Mouse (Mus musculus) stomach, embryonic 14.5 days (tissue): ENCODE data around the gene Sppl3. TPM values are rescaled to one million over a fixed set of nuclear protein-coding genes. Genes with fewer than 3 reads are reported as not detected.

ENCODE experiments used
- ATAC-seq: fragments of 200-750 bp; cut with Nextera tagmentation; 2 replicates; pipeline ENCODE4 v1.8.0; 2017; ENCODE audit warnings: low read depth, moderate TSS enrichment; ENCODE audit not compliant: insufficient number of reproducible peaks, insufficient read depth, low FRiP score
- H3K27ac ChIP-seq: fragments of 300-500 bp; sonication (generic); 2 replicates; pipeline ENCODE4 v1.5.1; 2014; ENCODE audit warnings: mild to moderate bottlenecking, low read length, moderate library complexity, mixed read lengths
- H3K27me3 ChIP-seq: fragments of 300-500 bp; sonication (generic); 2 replicates; pipeline ENCODE4 v1.6.1; 2014; ENCODE audit warnings: low read length, control low read depth, mixed read lengths; ENCODE audit not compliant: control insufficient read depth, insufficient read depth
- H3K36me3 ChIP-seq: fragments of 300-500 bp; sonication (generic); 2 replicates; pipeline ENCODE4 v1.6.1; 2014; ENCODE audit warnings: mild to moderate bottlenecking, control low read depth, low read length, moderate library complexity, mixed read lengths; ENCODE audit not compliant: control insufficient read depth, insufficient read depth
- H3K4me1 ChIP-seq: fragments of 300-500 bp; sonication (generic); 2 replicates; pipeline ENCODE4 v1.6.1; 2014; ENCODE audit warnings: low read length, control low read depth, mixed read lengths; ENCODE audit not compliant: control insufficient read depth, insufficient read depth
- H3K4me2 ChIP-seq: fragments of 300-500 bp; sonication (generic); replicated peaks from 2 replicates; pipeline ENCODE4 v1.6.1; 2014; ENCODE audit warnings: low read depth, low read length, control low read depth
- H3K4me3 ChIP-seq: fragments of 300-500 bp; sonication (generic); 2 replicates; pipeline ENCODE4 v1.5.1; 2014; ENCODE audit warnings: low read depth, low read length, control low read depth
- H3K9ac ChIP-seq: fragments of 300-500 bp; sonication (generic); replicated peaks from 2 replicates; pipeline ENCODE4 v1.6.1; 2014; ENCODE audit warnings: low read depth, mild to moderate bottlenecking, control low read depth, low read length, moderate library complexity, mixed read lengths
- H3K9me3 ChIP-seq: fragments of 300-500 bp; sonication (generic); 2 replicates; pipeline ENCODE4 v1.6.1; 2016; ENCODE audit warnings: low read depth, low read length, control low read depth; ENCODE audit not compliant: control insufficient read depth
- WGBS: fragments of 180-500 bp; shearing (Covaris S2); extraction: QIAGEN DNeasy Blood & Tissue Kit; methylation state at CpG from one replicate; pipeline ENCODE4 v1.1.7; 2014; 5-methylcytosine and 5-hydroxymethylcytosine counted together
- polyA plus RNA-seq: library from polyadenylated mRNA; unstranded; fragments of >200 nt; fragmentation: Nextera tagmentation; extraction: Ambion mirVana; gene quantifications from 2 replicates; pipeline ENCODE4 v1.2.1, GENCODE M21; 2014

Sppl3 gene
- polyA plus RNA-seq, 1 experiment from 2014 or later: 27.7 TPM

- H3K4me1 ChIP-seq: peaks cover 14% of the 10 kb centered on the region
- H3K4me2 ChIP-seq: no peak overlapping the region
- ATAC-seq: no peak
- H3K27ac ChIP-seq: no peak overlapping the region
- no peaks in the 10 kb centered on the region for H3K27me3 ChIP-seq
- 86% methylated on average over 6 of the region's 6 CpGs for WGBS
- no peaks in the 10 kb centered on the region for H3K36me3 ChIP-seq
- no peak overlapping the region for H3K9ac ChIP-seq
- H3K4me3 ChIP-seq: no peak overlapping the region
- no peaks in the 10 kb centered on the region for H3K9me3 ChIP-seq
These were observed 44.5 kb downstream of the Sppl3 start for GRCm38 (mm10) chr5:115055418-115055817.

- no peak overlapping the region for H3K27ac ChIP-seq
- H3K36me3 ChIP-seq: no peaks in the 10 kb centered on the region
- H3K4me2 ChIP-seq: no peak overlapping the region
- H3K4me1 ChIP-seq: peaks cover 9% of the 10 kb centered on the region
- no peaks in the 10 kb centered on the region for H3K27me3 ChIP-seq
- no peak overlapping the region for H3K4me3 ChIP-seq
- no peaks in the 10 kb centered on the region for H3K9me3 ChIP-seq
- 92% methylated on average over 4 of the region's 4 CpGs for WGBS
- ATAC-seq: no peak
- no peak overlapping the region for H3K9ac ChIP-seq
These were observed 46.2 kb downstream of the Sppl3 start for GRCm38 (mm10) chr5:115057153-115057552.

GRCm38 (mm10) chr5:115058584-115059297 is 47.8 kb downstream of the Sppl3 start:
- 66% methylated on average over 7 of the region's 7 CpGs for WGBS
- no peak for ATAC-seq

GRCm38 (mm10) chr5:115060067-115060695 is 49.2 kb downstream of the Sppl3 start:
- Histone ChIP-seq H3K27ac (no peak overlapping the region), H3K9ac (no peak overlapping the region), H3K4me3 (no peak overlapping the region), H3K9me3 (no peaks in the 10 kb centered on the region), H3K4me1 (no peaks in the 10 kb centered on the region), H3K27me3 (no peaks in the 10 kb centered on the region), H3K36me3 (peaks cover 11% of the 10 kb centered on the region; the same call in 1 of the 2 replicates), H3K4me2 (no peak overlapping the region)
- 84% methylated on average over 8 of the region's 8 CpGs for WGBS
- ATAC-seq: no peak

More at GRCm38 (mm10) chr5:115058584-115059297, 47.8 kb downstream of the Sppl3 start:
- no peaks in the 10 kb centered on the region for H3K9me3 ChIP-seq
- no peaks in the 10 kb centered on the region for H3K27me3 ChIP-seq
- H3K36me3 ChIP-seq: peaks cover 5% of the 10 kb centered on the region; the same call in 1 of the 2 replicates
- H3K4me2 ChIP-seq: no peak overlapping the region
- no peak overlapping the region for H3K4me3 ChIP-seq
- H3K4me1 ChIP-seq: no peaks in the 10 kb centered on the region
- H3K27ac ChIP-seq: no peak overlapping the region
- H3K9ac ChIP-seq: no peak overlapping the region

GRCm38 (mm10) chr5:115060977-115061376 is 50.0 kb downstream of the Sppl3 start:
- peaks cover 11% of the 10 kb centered on the region; the same call in 1 of the 2 replicates for H3K36me3 ChIP-seq
- no peak overlapping the region for H3K9ac ChIP-seq
- no peaks in the 10 kb centered on the region for H3K27me3 ChIP-seq
- no peak overlapping the region for H3K4me2 ChIP-seq
- H3K4me3 ChIP-seq: no peak overlapping the region
- no peak overlapping the region for H3K27ac ChIP-seq
- ATAC-seq: no peak
- H3K9me3 ChIP-seq: no peaks in the 10 kb centered on the region
- WGBS: 80% methylated on average over 3 of the region's 3 CpGs
- H3K4me1 ChIP-seq: no peaks in the 10 kb centered on the region

- H3K4me3 ChIP-seq: no peak overlapping the region
- no peak overlapping the region for H3K27ac ChIP-seq
- H3K4me2 ChIP-seq: no peak overlapping the region
- H3K9me3 ChIP-seq: no peaks in the 10 kb centered on the region
- ATAC-seq: no peak
- no peaks in the 10 kb centered on the region for H3K4me1 ChIP-seq
- peaks cover 11% of the 10 kb centered on the region; the same call in 1 of the 2 replicates for H3K36me3 ChIP-seq
- 88% methylated on average over 1 of the region's 1 CpGs for WGBS
- H3K27me3 ChIP-seq: no peaks in the 10 kb centered on the region
- H3K9ac ChIP-seq: no peak overlapping the region
These were observed 51.6 kb downstream of the Sppl3 start for GRCm38 (mm10) chr5:115062566-115062965.

- 95% methylated on average over 7 of the region's 7 CpGs for WGBS
- H3K27ac ChIP-seq: no peak overlapping the region
- H3K4me2 ChIP-seq: no peak overlapping the region
- H3K27me3 ChIP-seq: no peaks in the 10 kb centered on the region
- H3K4me3 ChIP-seq: no peak overlapping the region
- 0 out of 2 replicates have a peak, but pooled peaks cover 2% of the 10 kb centered on the region for H3K4me1 ChIP-seq
- H3K36me3 ChIP-seq: peaks cover 11% of the 10 kb centered on the region; the same call in 1 of the 2 replicates
- H3K9me3 ChIP-seq: no peaks in the 10 kb centered on the region
- H3K9ac ChIP-seq: no peak overlapping the region
- ATAC-seq: no peak
These were observed 52.5 kb downstream of the Sppl3 start for GRCm38 (mm10) chr5:115063391-115063790.

GRCm38 (mm10) chr5:115066245-115066644 is 55.3 kb downstream of the Sppl3 start:
- no peak for ATAC-seq
- no peak overlapping the region for H3K4me2 ChIP-seq
- H3K27ac ChIP-seq: no peak overlapping the region
- H3K4me1 ChIP-seq: peaks cover 9% of the 10 kb centered on the region; the same call in 1 of the 2 replicates
- no peak overlapping the region for H3K4me3 ChIP-seq
- no peak overlapping the region for H3K9ac ChIP-seq
- H3K9me3 ChIP-seq: no peaks in the 10 kb centered on the region
- 63% methylated on average over 4 of the region's 4 CpGs for WGBS
- H3K36me3 ChIP-seq: peaks cover 11% of the 10 kb centered on the region; the same call in 1 of the 2 replicates
- no peaks in the 10 kb centered on the region for H3K27me3 ChIP-seq
